Mouse (Mus musculus): ENCODE measurements around the gene C730034F03Rik. TPM values are rescaled to one million over a fixed set of nuclear protein-coding genes. Genes with fewer than 3 reads are reported as not detected.
A peak's percentile ranks its signal among the peaks of the same experiment; 100 is the strongest.

The C730034F03Rik gene
- total RNA-seq, 4 experiments from 2014 or later = 2.6 to 3.4 (median 3.2) TPM

- DNase-seq (ENCODE audit: low spot score in 2 of 2) = no peak
Observed at GRCm38 (mm10) chr15:89474596-89475292, 45.4 kb downstream of the C730034F03Rik start.

- DNase-seq (ENCODE audit: low spot score in 2 of 2) = no peak
Observed at GRCm38 (mm10) chr15:89475293-89475600, 45.9 kb downstream of the C730034F03Rik start.

- peak; percentile 89 to 92 for DNase-seq (ENCODE audit: low spot score in 2 of 2)
Observed at GRCm38 (mm10) chr15:89475611-89476474, 46.5 kb downstream of the C730034F03Rik start.

GRCm38 (mm10) chr15:89476475-89476815, 47.1 kb downstream of the C730034F03Rik start:
- no peak for DNase-seq (ENCODE audit: low spot score in 2 of 2)

- no peak for DNase-seq (ENCODE audit: low spot score in 2 of 2)
Observed at GRCm38 (mm10) chr15:89477091-89477491, 47.7 kb downstream of the C730034F03Rik start, which contains the start of gene Arsa. Arsa (minus strand) TSS chr15:89477425.

- no peak for DNase-seq (ENCODE audit: low spot score in 2 of 2)
Observed at GRCm38 (mm10) chr15:89477806-89478205, 48.4 kb downstream of the C730034F03Rik start.

- no peak for DNase-seq (ENCODE audit: low spot score in 2 of 2)
Observed at GRCm38 (mm10) chr15:89478622-89479021, 49.2 kb downstream of the C730034F03Rik start.

Other genes starting within 250 kb of the C730034F03Rik start
- 10 to 100 TPM; 54.0 to 78.5 (median 67.5) TPM for gene Plxnb2, start 248.8 kb upstream of the C730034F03Rik start, total RNA-seq (2022)
- 10 to 100 TPM; 38.9 to 52.1 (median 45.1) TPM for gene Dennd6b, start 233.1 kb upstream of the C730034F03Rik start, total RNA-seq (2022)
- gene Ppp6r2, start 218.0 kb upstream of the C730034F03Rik start, total RNA-seq (2022) = 100 to 1,000 TPM; 147 to 171 (median 157) TPM
- gene Sbf1, start 114.3 kb upstream of the C730034F03Rik start, total RNA-seq (2022) = 100 to 1,000 TPM; 317 to 349 (median 325) TPM
- not detected for gene Adm2, start 106.9 kb upstream of the C730034F03Rik start, total RNA-seq (2022)
- gene Miox, start 95.2 kb upstream of the C730034F03Rik start, total RNA-seq (2022) = not detected
- gene Lmf2, start 73.9 kb upstream of the C730034F03Rik start, total RNA-seq (2022) = 10 to 100 TPM; 17.7 to 25.3 (median 21.2) TPM
- 100 to 1,000 TPM in 2 of 4 experiments, 10 to 100 TPM in 2; 92.2 to 107 (median 97.7) TPM for gene Ncaph2, start 73.9 kb upstream of the C730034F03Rik start, total RNA-seq (2022)
- 10 to 100 TPM; 29.5 to 34.5 (median 33.1) TPM for gene Sco2, start 55.7 kb upstream of the C730034F03Rik start, total RNA-seq (2022)
- 1 to 10 TPM in 3 of 4 experiments, under 1 TPM in 1; 0.76 to 1.6 (median 1.2) TPM for gene Tymp, start 52.5 kb upstream of the C730034F03Rik start, total RNA-seq (2022)
- gene Odf3b, start 50.3 kb upstream of the C730034F03Rik start, total RNA-seq (2022) = 1 to 10 TPM; 3.2 to 6.7 (median 3.9) TPM
- 1 to 10 TPM in 1 of 4 experiments, under 1 TPM in 3; 0.31 to 1.7 (median 0.48) TPM for gene Klhdc7b, start 44.7 kb upstream of the C730034F03Rik start, total RNA-seq (2022)
- not detected for gene Syce3, start 19.1 kb upstream of the C730034F03Rik start, total RNA-seq (2022)
- gene Cpt1b, start 3.7 kb upstream of the C730034F03Rik start, total RNA-seq (2022) = 1 to 10 TPM; 1.5 to 3.7 (median 2.8) TPM
- not detected for gene Gm44502, start 107 bp downstream of the C730034F03Rik start, total RNA-seq (2022)
- 10 to 100 TPM; 42.9 to 50.3 (median 46.2) TPM for gene Chkb, start 319 bp downstream of the C730034F03Rik start, total RNA-seq (2022)
- 100 to 1,000 TPM; 249 to 297 (median 274) TPM for gene Mapk8ip2, start 24.3 kb downstream of the C730034F03Rik start, total RNA-seq (2022)
- gene Arsa, start 47.8 kb downstream of the C730034F03Rik start, total RNA-seq (2022) = 10 to 100 TPM; 30.9 to 38.1 (median 33.3) TPM
- gene Shank3, start 70.0 kb downstream of the C730034F03Rik start, total RNA-seq (2022) = 100 to 1,000 TPM; 208 to 231 (median 223) TPM
- gene Acr, start 138.7 kb downstream of the C730034F03Rik start, total RNA-seq (2022) = 1 to 10 TPM in 3 of 4 experiments, under 1 TPM in 1; 0.95 to 2.1 (median 1.4) TPM
- 10 to 100 TPM; 27.2 to 41.2 (median 32.7) TPM for gene Rabl2, start 162.3 kb downstream of the C730034F03Rik start, total RNA-seq (2022)

All from layer of hippocampus, adult 8-10 months (tissue).